Comparison of ENCODE assay signal across 8 mouse cellular contexts in the genomic region with DNA sequence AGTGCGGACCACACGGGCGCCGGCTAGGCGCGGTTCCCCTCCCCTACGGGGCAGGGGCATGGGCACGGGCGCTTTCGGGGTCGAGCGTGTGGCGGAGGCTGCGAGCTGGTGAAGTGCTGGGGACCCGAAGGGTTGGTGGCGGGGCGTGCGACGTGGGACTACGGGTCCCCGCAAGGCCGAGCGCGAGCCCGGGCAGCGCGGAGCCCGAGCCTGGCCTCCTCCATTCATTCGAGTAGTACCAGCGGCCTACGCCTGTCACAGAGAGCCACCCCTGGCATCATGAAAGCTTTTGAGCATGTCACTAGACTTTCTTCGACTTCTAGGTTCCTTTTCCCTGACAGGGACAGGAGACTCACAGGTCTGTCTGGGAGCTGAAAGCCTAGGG. TPM values are rescaled to one million over a fixed set of nuclear protein-coding genes. Genes with fewer than 3 reads are reported as not detected.
DNase-seq lines count a peak whose midpoint lies in the region; ATAC-seq lines count a peak whose summit lies in the region.

A gene (minus strand): TSS at position 134 of the 385 bp plus-strand sequence.

- peak; percentile 72 to 80 for DNase-seq in cerebellum, adult 18-20 months
- DNase-seq in cerebellum, adult 9-11 months, result no peak
- DNase-seq in ovary, postnatal 10 days (ENCODE audit: low spot score), result peak; percentile 10
- no peak for DNase-seq in ovary, adult 18-20 months (ENCODE audit: low spot score)
- DNase-seq in ovary, postnatal 14 days (ENCODE audit: low spot score), result no peak

- WGBS in embryonic facial prominence, embryonic 15.5 days, result under 1% methylated on average over 32 of the region's 32 CpGs
- under 1% methylated on average over 30 of the region's 32 CpGs for WGBS in intestine, embryonic 16.5 days
- under 1% methylated on average over 29 of the region's 32 CpGs for WGBS in midbrain, embryonic 13.5 days

- peak within 1 kb of the TSS; percentile 100 for H3K4me3 ChIP-seq in embryonic facial prominence, embryonic 15.5 days (replicated peaks)
- H3K4me3 ChIP-seq in intestine, embryonic 16.5 days (ENCODE audit: low read length), result peak within 1 kb of the TSS; percentile 89
- peak within 1 kb of the TSS; percentile 89 for H3K4me3 ChIP-seq in midbrain, embryonic 13.5 days (replicated peaks)

- H3K9ac ChIP-seq in embryonic facial prominence, embryonic 15.5 days, result peak within 1 kb of the TSS; percentile 95
- peak within 1 kb of the TSS; percentile 96 for H3K9ac ChIP-seq in intestine, embryonic 16.5 days (ENCODE audit: low read depth, low read length)
- H3K9ac ChIP-seq in midbrain, embryonic 13.5 days (replicated peaks), result peak within 1 kb of the TSS; percentile 94

- H3K27me3 ChIP-seq in embryonic facial prominence, embryonic 15.5 days, result no peaks in the 10 kb centered on the region
- H3K27me3 ChIP-seq in intestine, embryonic 16.5 days (replicated peaks; ENCODE audit: control insufficient read depth, insufficient read depth, low read length), result no peaks in the 10 kb centered on the region
- no peaks in the 10 kb centered on the region for H3K27me3 ChIP-seq in midbrain, embryonic 13.5 days

- no peaks in the 10 kb centered on the region for H3K9me3 ChIP-seq in embryonic facial prominence, embryonic 15.5 days (replicated peaks)
- H3K9me3 ChIP-seq in intestine, embryonic 16.5 days (ENCODE audit: control insufficient read depth, low read length), result no peaks in the 10 kb centered on the region
- H3K9me3 ChIP-seq in midbrain, embryonic 13.5 days, result no peaks in the 10 kb centered on the region

- peaks cover 16% of the 10 kb centered on the region; the same call in 1 of the 2 replicates for H3K36me3 ChIP-seq in embryonic facial prominence, embryonic 15.5 days
- H3K36me3 ChIP-seq in intestine, embryonic 16.5 days (ENCODE audit: control insufficient read depth, insufficient read depth, low read length), result peaks cover 7% of the 10 kb centered on the region
- peaks cover 24% of the 10 kb centered on the region for H3K36me3 ChIP-seq in midbrain, embryonic 13.5 days

- H3K4me2 ChIP-seq in embryonic facial prominence, embryonic 15.5 days (replicated peaks), result peak within 1 kb of the TSS; percentile 56
- H3K4me2 ChIP-seq in intestine, embryonic 16.5 days (ENCODE audit: low read depth, low read length), result peak within 1 kb of the TSS; percentile 62
- peak within 1 kb of the TSS; percentile 67 for H3K4me2 ChIP-seq in midbrain, embryonic 13.5 days (replicated peaks)

- H3K27ac ChIP-seq in embryonic facial prominence, embryonic 15.5 days (replicated peaks), result peak within 1 kb of the TSS; percentile 97
- peak within 1 kb of the TSS; percentile 92 for H3K27ac ChIP-seq in intestine, embryonic 16.5 days (ENCODE audit: low read length)
- peak within 1 kb of the TSS; percentile 93 for H3K27ac ChIP-seq in midbrain, embryonic 13.5 days

- H3K4me1 ChIP-seq in embryonic facial prominence, embryonic 15.5 days, result peaks cover 19% of the 10 kb centered on the region
- H3K4me1 ChIP-seq in intestine, embryonic 16.5 days (ENCODE audit: control insufficient read depth, insufficient read depth, low read length), result peaks cover 17% of the 10 kb centered on the region
- H3K4me1 ChIP-seq in midbrain, embryonic 13.5 days (replicated peaks), result peaks cover 21% of the 10 kb centered on the region

- peak; percentile 61 for ATAC-seq in embryonic facial prominence, embryonic 15.5 days (ENCODE audit: insufficient number of reproducible peaks, low FRiP score, low TSS enrichment, low read depth)
- peak; percentile 78 for ATAC-seq in intestine, embryonic 16.5 days
- peak; percentile 80 for ATAC-seq in midbrain, embryonic 13.5 days

RNA-seq across cellular contexts. Expression of the gene that starts here (rescaled TPM):
- polyA plus RNA-seq in embryonic facial prominence, embryonic 15.5 days (2015; fragmentation: Nextera tagmentation; extraction: Ambion mirVana), result 0.69 and 0.77 TPM in 2 replicates
- 0.34 and 0.54 TPM in 2 replicates for polyA plus RNA-seq in intestine, embryonic 16.5 days (2015; fragmentation: Nextera tagmentation; extraction: Ambion mirVana)
- polyA plus RNA-seq in midbrain, embryonic 13.5 days (2015; fragmentation: Nextera tagmentation; extraction: Ambion mirVana), result 0.43 and 0.52 TPM in 2 replicates

Comparison
In these comparisons a context has a peak if more than half of its experiments do, and no peak if none do; other contexts are left out.
1. DNase-seq: peak in cerebellum, adult 18-20 months (2 of 2) and ovary, postnatal 10 days (single experiment); none in cerebellum, adult 9-11 months (single experiment), ovary, adult 18-20 months (single experiment) and ovary, postnatal 14 days (single experiment).
2. Peak in ATAC-seq, H3K4me3 ChIP-seq, H3K27ac ChIP-seq, H3K9ac ChIP-seq and H3K4me2 ChIP-seq in embryonic facial prominence, embryonic 15.5 days; RNA of the gene not detected or under 1 TPM.
3. Peak in ATAC-seq, H3K4me3 ChIP-seq, H3K27ac ChIP-seq, H3K9ac ChIP-seq and H3K4me2 ChIP-seq in intestine, embryonic 16.5 days; RNA of the gene not detected or under 1 TPM.
4. Peak in ATAC-seq, H3K4me3 ChIP-seq, H3K27ac ChIP-seq, H3K9ac ChIP-seq and H3K4me2 ChIP-seq in midbrain, embryonic 13.5 days; RNA of the gene not detected or under 1 TPM.
5. Peak in every context shown above with its lines, with median percentiles within 50 percentile points of each other: ATAC-seq, H3K27ac ChIP-seq, H3K4me2 ChIP-seq, H3K4me3 ChIP-seq and H3K9ac ChIP-seq.